Mouse (Mus musculus) liver, embryonic 14.5 days (tissue): ENCODE results near the gene Hbp1. TPM values are rescaled to one million over a fixed set of nuclear protein-coding genes. Genes with fewer than 3 reads are reported as not detected.

Experiments used
- ATAC-seq: fragments of 200-750 bp; cut with Nextera tagmentation; 2 replicates; pipeline ENCODE4 v1.8.0; 2017; ENCODE audit warnings: moderate number of reproducible peaks, mild to moderate bottlenecking, moderate library complexity; ENCODE audit not compliant: insufficient read depth
- DNase-seq, 3 experiments: peaks; one replicate each; pipeline ENCODE4 v3.0.0-alpha.2; 2012 to 2013; ENCODE audit warnings: low read depth in 3 of 3, low spot score in 3 of 3
- H3K27ac ChIP-seq: fragments of 300-500 bp; sonication (generic); 2 replicates; pipeline ENCODE4 v1.5.1; 2014; ENCODE audit warnings: moderate library complexity, mild to moderate bottlenecking, control low read depth, inconsistent platforms
- H3K27me3 ChIP-seq: fragments of 300-500 bp; sonication (generic); 2 replicates; pipeline ENCODE4 v1.6.1; 2014; ENCODE audit warnings: mild to moderate bottlenecking, low read length, moderate library complexity; ENCODE audit not compliant: control insufficient read depth, insufficient read depth
- H3K36me3 ChIP-seq: fragments of 300-500 bp; sonication (generic); replicated peaks from 2 replicates; pipeline ENCODE4 v1.6.1; 2014; ENCODE audit warnings: low read depth; ENCODE audit not compliant: control insufficient read depth, insufficient read depth
- H3K4me1 ChIP-seq, 2 experiments: fragments of 200-500 bp in 1 of 2; fragments of 300-500 bp in 1 of 2; sonication (generic) in 1 of 2; replicated peaks; 2 replicates each; pipeline ENCODE4 v1.6.1; 2012 to 2014; ENCODE audit warnings: antibody characterized with exemption in 1 of 2, inconsistent platforms in 1 of 2, low read length in 1 of 2; ENCODE audit not compliant: control insufficient read depth in 2 of 2, insufficient read depth in 2 of 2
- H3K4me2 ChIP-seq: fragments of 300-500 bp; sonication (generic); 2 replicates; pipeline ENCODE4 v1.6.1; 2014; ENCODE audit warnings: low read depth, mild to moderate bottlenecking, control low read depth, moderate library complexity
- H3K4me3 ChIP-seq, 2 experiments: fragments of 200-500 bp in 1 of 2; fragments of 300-500 bp in 1 of 2; sonication (generic) in 1 of 2; 2 replicates each; pipeline ENCODE4 v1.5.1; 2012 to 2014; ENCODE audit warnings: low read depth in 2 of 2, low read length in 2 of 2, mild to moderate bottlenecking in 2 of 2, control low read depth in 1 of 2, inconsistent platforms in 1 of 2, moderate library complexity in 1 of 2; ENCODE audit not compliant: insufficient read depth in 1 of 2
- H3K9ac ChIP-seq: fragments of 300-500 bp; sonication (generic); replicated peaks from 2 replicates; pipeline ENCODE4 v1.6.1; 2014; ENCODE audit warnings: mild to moderate bottlenecking, control low read depth, moderate library complexity
- H3K9me3 ChIP-seq: fragments of 300-500 bp; sonication (generic); 2 replicates; pipeline ENCODE4 v1.6.1; 2016; ENCODE audit warnings: low read length, mixed read lengths; ENCODE audit not compliant: control insufficient read depth
- CTCF ChIP-seq: IDR thresholded peaks from 2 replicates; pipeline ENCODE4 v1.5.1; 2016; ENCODE audit warnings: antibody characterized with exemption, low read depth, control low read depth
- EP300 ChIP-seq: IDR thresholded peaks from 2 replicates; pipeline ENCODE4 v1.6.1; 2016; ENCODE audit warnings: antibody characterized with exemption, low read depth
- WGBS: fragments of 180-500 bp; shearing (Covaris S2); extraction: QIAGEN DNeasy Blood & Tissue Kit; methylation state at CpG from one replicate; pipeline ENCODE4 v1.1.7; 2014; ENCODE audit not compliant: insufficient replicate concordance; 5-methylcytosine and 5-hydroxymethylcytosine counted together
- polyA plus RNA-seq, 2 experiments: library from polyadenylated mRNA; depleted of rRNA in 1 of 2; stranded (reverse) in 1 of 2; unstranded in 1 of 2; fragments of >200 nt; fragmentation: Nextera tagmentation in 1 of 2; extraction: Ambion mirVana in 1 of 2; gene quantifications; 2 replicates each; pipeline versions ENCODE4 v1.2.1 to v1.2.3; 2012 to 2014

The Hbp1 gene
- polyA plus RNA-seq, 2 experiments = 27.0 to 32.8 TPM

GRCm38 (mm10) chr12:31983769-31984168 is 33.4 kb upstream of the Hbp1 start:
- TF ChIP-seq CTCF (no peak), EP300 (no peak)
- 86% methylated on average over 6 of the region's 6 CpGs for WGBS
- no peak overlapping the region for H3K9ac ChIP-seq
- H3K36me3 ChIP-seq = peaks cover 43% of the 10 kb centered on the region
- no peaks in the 10 kb centered on the region for H3K9me3 ChIP-seq
- H3K27me3 ChIP-seq = no peaks in the 10 kb centered on the region
- DNase-seq (no peak), ATAC-seq (no peak)
- no peak overlapping the region for H3K4me3 ChIP-seq
- H3K4me1 ChIP-seq = peaks cover 0 to 2% of the 10 kb centered on the region in 2 experiments; a peak in 1 of 4 replicates
- no peak overlapping the region for H3K27ac ChIP-seq
- no peak overlapping the region for H3K4me2 ChIP-seq

GRCm38 (mm10) chr12:31983238-31983637 is 32.9 kb upstream of the Hbp1 start:
- H3K9ac ChIP-seq = no peak overlapping the region
- WGBS = 83% methylated on average over 7 of the region's 7 CpGs
- H3K36me3 ChIP-seq = peaks cover 46% of the 10 kb centered on the region
- no peak for TF ChIP-seq CTCF
- no peak for TF ChIP-seq EP300
- no peak overlapping the region for H3K4me3 ChIP-seq
- H3K9me3 ChIP-seq = no peaks in the 10 kb centered on the region
- DNase-seq = no peak
- no peak overlapping the region for H3K4me2 ChIP-seq
- peaks cover 0 to 2% of the 10 kb centered on the region in 2 experiments; a peak in 1 of 4 replicates for H3K4me1 ChIP-seq
- no peak for ATAC-seq
- no peak overlapping the region for H3K27ac ChIP-seq
- H3K27me3 ChIP-seq = no peaks in the 10 kb centered on the region

- Histone ChIP-seq H3K9ac (no peak overlapping the region), H3K4me3 (no peak overlapping the region), H3K4me2 (no peak overlapping the region), H3K36me3 (peaks cover 44% of the 10 kb centered on the region), H3K4me1 (no peaks in the 10 kb centered on the region), H3K27me3 (no peaks in the 10 kb centered on the region), H3K9me3 (no peaks in the 10 kb centered on the region), H3K27ac (no peak overlapping the region)
- TF ChIP-seq CTCF (no peak), EP300 (no peak)
- ATAC-seq (no peak), DNase-seq (no peak)
- 85% methylated on average over 12 of the region's 12 CpGs for WGBS
Measured at GRCm38 (mm10) chr12:31977613-31978195, 27.4 kb upstream of the Hbp1 start.

- Histone ChIP-seq H3K9ac (no peak overlapping the region), H3K27ac (no peak overlapping the region), H3K4me3 (no peak overlapping the region), H3K4me1 (no peaks in the 10 kb centered on the region), H3K4me2 (no peak overlapping the region), H3K27me3 (no peaks in the 10 kb centered on the region), H3K36me3 (peaks cover 47% of the 10 kb centered on the region), H3K9me3 (no peaks in the 10 kb centered on the region)
- ATAC-seq = no peak
- WGBS = 72% methylated on average over 7 of the region's 7 CpGs
- TF ChIP-seq CTCF (peak; percentile 60), EP300 (no peak)
- no peak for DNase-seq
Measured at GRCm38 (mm10) chr12:31976544-31976943, 26.2 kb upstream of the Hbp1 start.

GRCm38 (mm10) chr12:31973473-31974172 is 23.3 kb upstream of the Hbp1 start:
- Histone ChIP-seq H3K36me3 (peaks cover 49% of the 10 kb centered on the region), H3K4me2 (no peak overlapping the region), H3K9ac (no peak overlapping the region), H3K9me3 (no peaks in the 10 kb centered on the region), H3K27me3 (no peaks in the 10 kb centered on the region), H3K4me1 (no peaks in the 10 kb centered on the region), H3K4me3 (no peak overlapping the region), H3K27ac (no peak overlapping the region)
- WGBS = 63% methylated on average over 13 of the region's 13 CpGs
- DNase-seq (peak in 1 of 3 experiments; percentile 52), ATAC-seq (peak; percentile 76)
- TF ChIP-seq EP300 (peak; percentile 56; the same call in 1 of the 2 replicates), CTCF (no peak)
